Mouse (Mus musculus) spleen, postnatal 36 days (tissue): Measurements from ENCODE around the gene Alppl2.

Source experiments
- DNase-seq, 2 experiments: peaks; one replicate each; pipeline ENCODE4 v3.0.0; 2022; ENCODE audit warnings: low spot score in 2 of 2, mixed read lengths in 1 of 2

Alppl2 gene

GRCm38 (mm10) chr1:87089828-87090227 lies at the start of gene Alppl2:
Alppl2 (minus strand) TSS chr1:87089928.
- no peak for DNase-seq

- no peak for DNase-seq
Observed at GRCm38 (mm10) chr1:87131803-87132202, 42.1 kb upstream of the Alppl2 start.

- DNase-seq: no peak
Observed at GRCm38 (mm10) chr1:87127206-87128030, 37.7 kb upstream of the Alppl2 start.

- DNase-seq: no peak
Observed at GRCm38 (mm10) chr1:87124673-87125072, 34.9 kb upstream of the Alppl2 start, which contains the start of gene Akp3. Akp3 (plus strand) TSS chr1:87124973.

GRCm38 (mm10) chr1:87114784-87115183 lies 25.1 kb upstream of the Alppl2 start:
- no peak for DNase-seq

GRCm38 (mm10) chr1:87111719-87112354 lies 22.1 kb upstream of the Alppl2 start:
- no peak for DNase-seq

- no peak for DNase-seq
Observed at GRCm38 (mm10) chr1:87108564-87108963, 18.8 kb upstream of the Alppl2 start.

- DNase-seq: no peak
Observed at GRCm38 (mm10) chr1:87106536-87106935, 16.8 kb upstream of the Alppl2 start.

GRCm38 (mm10) chr1:87103936-87104335 lies 14.2 kb upstream of the Alppl2 start:
- no peak for DNase-seq

- DNase-seq: no peak
Observed at GRCm38 (mm10) chr1:87102114-87102513, 12.4 kb upstream of the Alppl2 start.

GRCm38 (mm10) chr1:87101411-87101810 lies 11.7 kb upstream of the Alppl2 start, which contains the start of gene Alpi:
Alpi (minus strand) TSS chr1:87101606.
- DNase-seq: no peak

GRCm38 (mm10) chr1:87098358-87098975 lies 8.7 kb upstream of the Alppl2 start:
- DNase-seq: peak in 1 of 2 experiments; percentile 7

- DNase-seq: no peak
Observed at GRCm38 (mm10) chr1:87095642-87096041, 5.9 kb upstream of the Alppl2 start.

- DNase-seq: no peak
Observed at GRCm38 (mm10) chr1:87089251-87089650, 477 bp downstream of the Alppl2 start.

- no peak for DNase-seq
Observed at GRCm38 (mm10) chr1:87086964-87087363, 2.8 kb downstream of the Alppl2 start.

GRCm38 (mm10) chr1:87086196-87086595 lies 3.5 kb downstream of the Alppl2 start:
- no peak for DNase-seq

GRCm38 (mm10) chr1:87073776-87074175 lies 16.0 kb downstream of the Alppl2 start:
- DNase-seq: no peak

GRCm38 (mm10) chr1:87070720-87071119 lies 19.0 kb downstream of the Alppl2 start:
- DNase-seq: peak in 1 of 2 experiments; percentile 8

- DNase-seq: no peak
Observed at GRCm38 (mm10) chr1:87060913-87061312, 28.8 kb downstream of the Alppl2 start.

GRCm38 (mm10) chr1:87059042-87059665 lies 30.6 kb downstream of the Alppl2 start:
- DNase-seq: no peak

GRCm38 (mm10) chr1:87057075-87057474 lies 32.7 kb downstream of the Alppl2 start:
- no peak for DNase-seq

GRCm38 (mm10) chr1:87051369-87051768 lies 38.4 kb downstream of the Alppl2 start:
- no peak for DNase-seq
